ENCODE assay signal across 32 mouse cellular contexts in the genomic region with DNA sequence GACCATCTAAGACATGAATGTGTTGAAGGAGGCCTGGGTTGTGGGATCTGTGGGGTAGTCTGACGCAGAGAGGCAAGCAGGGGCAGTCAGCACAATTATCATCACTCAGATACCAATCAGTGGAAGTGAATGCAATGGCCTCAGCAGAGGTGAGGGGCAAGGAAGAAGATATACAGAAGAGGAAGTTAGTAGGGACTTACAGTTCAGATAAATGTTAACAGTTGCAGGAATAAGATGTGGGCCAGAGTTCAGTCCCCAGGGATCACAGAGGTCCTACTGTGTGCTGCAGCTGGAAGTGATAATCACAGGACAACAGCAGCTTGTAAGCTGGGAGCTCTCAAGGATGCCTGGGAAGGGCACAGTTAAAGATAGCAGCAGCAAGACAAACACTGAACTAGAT. TPM values are rescaled to one million over a fixed set of nuclear protein-coding genes. Genes with fewer than 3 reads are reported as not detected.
"Had no signal": no experiment of that assay in that cellular context is flagged by ENCODE, and none has a peak within 500 bp of the region (broad histone marks: within the 10 kb centered on the region; RNA-seq: fewer than 3 reads in every experiment).

No protein-coding gene starts in this region.

- H3K27ac ChIP-seq: heart, embryonic 13.5 days; heart, embryonic 15.5 days; hindbrain, embryonic 10.5 days; hindbrain, embryonic 12.5 days; hindbrain, embryonic 14.5 days; intestine, embryonic 15.5 days; layer of hippocampus, adult 2 months; limb, embryonic 10.5 days; limb, embryonic 12.5 days; liver, embryonic 13.5 days; liver, embryonic 15.5 days had no signal

- H3K4me1 ChIP-seq: heart, embryonic 13.5 days; heart, embryonic 15.5 days; hindbrain, embryonic 12.5 days; intestine, embryonic 15.5 days; limb, embryonic 10.5 days; limb, embryonic 12.5 days; liver, embryonic 15.5 days had no signal

- DNase-seq: gastrocnemius, postnatal 14 days; heart, postnatal 14 days; heart, postnatal 36 days; kidney, adult 18-20 months; kidney, adult 8-10 months; kidney, postnatal 10 days; kidney, postnatal 25 days; kidney, postnatal 4 days; liver; liver, embryonic 13.5 days had no signal

- H3K4me3 ChIP-seq: heart, embryonic 13.5 days; heart, embryonic 15.5 days; hindbrain, embryonic 10.5 days; hindbrain, embryonic 12.5 days; intestine, embryonic 15.5 days; layer of hippocampus, adult 2 months; limb, embryonic 10.5 days; limb, embryonic 12.5 days; liver, embryonic 13.5 days; liver, embryonic 15.5 days had no signal

- H3K27me3 ChIP-seq: heart, embryonic 13.5 days; heart, embryonic 15.5 days; hindbrain, embryonic 12.5 days; intestine, embryonic 15.5 days; limb, embryonic 12.5 days; liver, embryonic 13.5 days; liver, embryonic 15.5 days had no signal

- H3K36me3 ChIP-seq: heart, embryonic 13.5 days; heart, embryonic 15.5 days; hindbrain, embryonic 10.5 days; hindbrain, embryonic 12.5 days; intestine, embryonic 15.5 days; limb, embryonic 10.5 days; limb, embryonic 12.5 days; liver, embryonic 13.5 days; liver, embryonic 15.5 days had no signal

RNA-seq across cellular contexts. Expression of a gene that starts 16.4 kb away (rescaled TPM):
- total RNA-seq: gastrocnemius, adult 8-10 months; granulocyte monocyte progenitor cell, adult 5-6 weeks; left cerebral cortex, adult 18-20 months; left cerebral cortex, postnatal 36 days had no signal
- polyA plus RNA-seq: heart, embryonic 11.5 days; heart, embryonic 13.5 days; heart, embryonic 15.5 days; hindbrain, embryonic 10.5 days; hindbrain, embryonic 16.5 days; inflammation-experienced regulatory T-cells, adult 6 months; intestine, postnatal 0 days; kidney, embryonic 14.5 days; kidney, embryonic 16.5 days; limb, embryonic 10.5 days; limb, embryonic 12.5 days; limb, embryonic 14.5 days; liver, embryonic 11.5 days; liver, embryonic 13.5 days had no signal
